28 mouse cellular contexts compared by ENCODE assay signal in the genomic region with DNA sequence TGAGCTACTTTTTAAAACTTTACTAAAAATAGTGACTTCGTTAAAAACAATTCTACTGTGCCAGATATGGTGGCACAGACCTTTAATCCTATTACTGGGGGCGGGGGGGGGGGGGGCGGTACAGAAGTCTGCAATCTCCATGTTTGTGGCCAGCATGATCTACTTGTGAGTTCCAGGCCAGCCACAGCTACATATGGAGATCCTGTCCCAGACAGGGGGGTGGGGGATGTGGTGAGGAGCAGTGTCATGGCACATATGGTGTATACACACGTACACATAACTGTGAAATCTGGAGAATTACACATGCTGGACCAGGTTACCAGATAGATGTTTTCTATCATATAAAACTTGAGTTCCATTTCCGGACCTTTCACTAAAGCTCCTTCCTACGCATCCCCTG. TPM values are rescaled to one million over a fixed set of nuclear protein-coding genes. Genes with fewer than 3 reads are reported as not detected.
DNase-seq lines count a peak whose midpoint lies in the region; ATAC-seq and TF ChIP-seq lines count a peak whose summit lies in the region.
"Had no signal": no experiment of that assay in that cellular context is flagged by ENCODE, and none has a peak within 500 bp of the region (broad histone marks: within the 10 kb centered on the region; RNA-seq: fewer than 3 reads in every experiment).

No protein-coding gene starts in this region.

- no peak overlapping the region for H3K9ac ChIP-seq in forebrain, embryonic 13.5 days
- H3K9ac ChIP-seq in forebrain, postnatal 0 days, result no peak overlapping the region
- H3K9ac ChIP-seq: embryonic facial prominence, embryonic 13.5 days; embryonic facial prominence, embryonic 15.5 days; forebrain, embryonic 12.5 days had no signal

- H3K4me2 ChIP-seq in forebrain, embryonic 13.5 days, result no peak overlapping the region
- no peak overlapping the region for H3K4me2 ChIP-seq in forebrain, postnatal 0 days (ENCODE audit: low read depth)
- H3K4me2 ChIP-seq: embryonic facial prominence, embryonic 13.5 days; embryonic facial prominence, embryonic 15.5 days; forebrain, embryonic 12.5 days had no signal

- no peak overlapping the region for H3K27ac ChIP-seq in forebrain, embryonic 13.5 days
- no peak overlapping the region for H3K27ac ChIP-seq in forebrain, postnatal 0 days (ENCODE audit: low read depth, low read length)
- H3K27ac ChIP-seq: embryonic facial prominence, embryonic 13.5 days; embryonic facial prominence, embryonic 15.5 days; forebrain, embryonic 10.5 days; forebrain, embryonic 12.5 days had no signal

- H3K4me1 ChIP-seq in forebrain, embryonic 13.5 days, result peaks cover 20% of the 10 kb centered on the region
- no peaks in the 10 kb centered on the region for H3K4me1 ChIP-seq in forebrain, postnatal 0 days (ENCODE audit: insufficient read depth)
- H3K4me1 ChIP-seq: embryonic facial prominence, embryonic 13.5 days; embryonic facial prominence, embryonic 15.5 days had no signal

- no peaks in the 10 kb centered on the region for H3K9me3 ChIP-seq in forebrain, embryonic 13.5 days (replicated peaks)
- no peaks in the 10 kb centered on the region for H3K9me3 ChIP-seq in forebrain, postnatal 0 days (ENCODE audit: low read length)
- H3K9me3 ChIP-seq: embryonic facial prominence, embryonic 13.5 days; embryonic facial prominence, embryonic 15.5 days; forebrain, embryonic 10.5 days; forebrain, embryonic 12.5 days; G1E had no signal

- no peak for DNase-seq in forebrain, postnatal 0 days
- DNase-seq in heart, adult 11 months, result peak; percentile 76
- no peak for DNase-seq in heart, adult 18-20 months
- DNase-seq in brain, embryonic 14.5 days (ENCODE audit: low read depth), result peak; percentile 27
- DNase-seq in gastrocnemius, postnatal 25 days, result no peak
- DNase-seq: adrenal gland, adult 8-10 months; adrenal gland, postnatal 14 days; adrenal gland, postnatal 36 days; B cell, adult 2 months; cerebellum, adult 11 months; cerebellum, adult 18-20 months; cerebellum, adult 8-10 months; cerebellum, adult 9-11 months; cerebellum, postnatal 14 days; cerebellum, postnatal 36 days; embryo, embryonic 11 days had no signal

- WGBS in forebrain, embryonic 13.5 days, result 82% methylated on average over 6 of the region's 6 CpGs
- WGBS in forebrain, postnatal 0 days, result 65% methylated on average over 6 of the region's 6 CpGs

- H3K36me3 ChIP-seq in forebrain, embryonic 13.5 days (ENCODE audit: poor library complexity, severe bottlenecking), result peaks cover 10% of the 10 kb centered on the region
- peaks cover 8% of the 10 kb centered on the region; the same call in 1 of the 2 replicates for H3K36me3 ChIP-seq in forebrain, postnatal 0 days (ENCODE audit: insufficient read depth)
- H3K36me3 ChIP-seq: embryonic facial prominence, embryonic 15.5 days; G1E had no signal

- H3K4me3 ChIP-seq in forebrain, embryonic 13.5 days, result no peak overlapping the region
- no peak overlapping the region for H3K4me3 ChIP-seq in forebrain, postnatal 0 days (ENCODE audit: low read depth, low read length)
- H3K4me3 ChIP-seq: embryonic facial prominence, embryonic 13.5 days; embryonic facial prominence, embryonic 15.5 days; erythroblast, embryonic 14.5 days; forebrain, embryonic 10.5 days; forebrain, embryonic 12.5 days had no signal

- no peaks in the 10 kb centered on the region for H3K27me3 ChIP-seq in forebrain, embryonic 13.5 days
- no peaks in the 10 kb centered on the region for H3K27me3 ChIP-seq in forebrain, postnatal 0 days (ENCODE audit: insufficient read depth, low read length)
- H3K27me3 ChIP-seq: CH12.LX; embryonic facial prominence, embryonic 13.5 days; embryonic facial prominence, embryonic 15.5 days; forebrain, embryonic 12.5 days; Patski had no signal

- TF ChIP-seq CTCF in forebrain, postnatal 0 days (IDR thresholded peaks at IDR 0.05; ENCODE audit: low read depth), result no peak
- no peak for TF ChIP-seq CTCF in brain, embryonic 14.5 days (IDR thresholded peaks at IDR 0.05; ENCODE audit: borderline replicate concordance, extremely low read depth, insufficient read depth, insufficient read length)

- 0 out of 2 replicates have a peak, but pooled peaks have one; percentile 55 for ATAC-seq in forebrain, embryonic 13.5 days
- ATAC-seq in forebrain, postnatal 0 days, result no peak
- ATAC-seq: activated CD4-positive, CD25-positive, alpha-beta regulatory T cell, adult 4 months; CD4-positive, CD25-positive, alpha-beta regulatory T cell, adult 4 months; Patski had no signal

- TF ChIP-seq POLR2A in brain, embryonic 14.5 days (IDR thresholded peaks at IDR 0.05; ENCODE audit: borderline replicate concordance, extremely low read depth, insufficient read depth, insufficient read length, poor library complexity, severe bottlenecking), result no peak

RNA-seq across cellular contexts. Expression of a gene that starts 29.7 kb away (rescaled TPM):
- polyA plus RNA-seq in forebrain, embryonic 13.5 days (2015; fragmentation: Nextera tagmentation; extraction: Ambion mirVana), result 51.7 and 53.4 TPM in 2 replicates
- 48.3 and 57.2 TPM in 2 replicates for total RNA-seq in forebrain, postnatal 0 days (2014; rRNA removed)
- polyA plus RNA-seq in forebrain, postnatal 0 days (2015; fragmentation: Nextera tagmentation; extraction: Ambion mirVana), result 39.4 and 49.6 TPM in 2 replicates
- 10 to 100 TPM; 12.0 to 13.8 TPM for total RNA-seq in heart, adult 18-20 months (2021)
- 49.5 and 54.6 TPM in 2 replicates for polyA plus RNA-seq in brain, embryonic 14.5 days (2012; rRNA removed)
- total RNA-seq in gastrocnemius, postnatal 25 days (2021), result 1 to 10 TPM; 6.5 to 6.8 TPM

RNA-seq across cellular contexts. Expression of a gene that starts 45.1 kb away (rescaled TPM):
- not detected in 2 replicates for polyA plus RNA-seq in forebrain, embryonic 13.5 days (2015; fragmentation: Nextera tagmentation; extraction: Ambion mirVana)
- total RNA-seq in forebrain, postnatal 0 days (2014; rRNA removed), result 0.19 and 0.23 TPM in 2 replicates
- 0.15 and 0.21 TPM in 2 replicates for polyA plus RNA-seq in forebrain, postnatal 0 days (2015; fragmentation: Nextera tagmentation; extraction: Ambion mirVana)
- under 1 TPM in 1 of 2 experiments, not detected in 1; 0.69 TPM for total RNA-seq in heart, adult 18-20 months (2021)
- 0.08 and 0.11 TPM in 2 replicates for polyA plus RNA-seq in brain, embryonic 14.5 days (2012; rRNA removed)
- total RNA-seq in gastrocnemius, postnatal 25 days (2021), result not detected
- total RNA-seq: adrenal gland, postnatal 36 days had no signal
- polyA plus RNA-seq: embryonic facial prominence, embryonic 11.5 days; erythroblast, embryonic 14.5 days; forebrain, embryonic 10.5 days; forebrain, embryonic 12.5 days; G1E; Patski had no signal

Comparison
In these comparisons a context has a peak if more than half of its experiments do, and no peak if none do; other contexts are left out.
1. DNase-seq: peak in heart, adult 11 months (single experiment) and brain, embryonic 14.5 days (single experiment); none in forebrain, postnatal 0 days (single experiment), heart, adult 18-20 months (0 of 2) and gastrocnemius, postnatal 25 days (single experiment).